Mouse (Mus musculus) olfactory bulb, adult 2 months (tissue): Measurements from ENCODE around the gene Ldha. TPM values are rescaled to one million over a fixed set of nuclear protein-coding genes. Genes with fewer than 3 reads are reported as not detected.

Source experiments
- H3K27ac ChIP-seq: fragments of 200-500 bp; 2 replicates; pipeline ENCODE4 v1.5.1; 2012; ENCODE audit warnings: low read depth, low read length; ENCODE audit not compliant: insufficient read depth
- H3K4me1 ChIP-seq: fragments of 200-500 bp; 2 replicates; pipeline ENCODE4 v1.6.1; 2012; ENCODE audit warnings: low read length; ENCODE audit not compliant: control insufficient read depth, insufficient read depth
- H3K4me3 ChIP-seq: fragments of 200-500 bp; 2 replicates; pipeline ENCODE4 v1.5.1; 2012; ENCODE audit warnings: mild to moderate bottlenecking, low read depth, low read length, moderate library complexity; ENCODE audit not compliant: insufficient read depth
- CTCF ChIP-seq: fragments of 200-500 bp; IDR thresholded peaks from 2 replicates; pipeline ENCODE4 v1.5.1; 2012; ENCODE audit warnings: low read depth, mild to moderate bottlenecking, low read length, moderate library complexity; ENCODE audit not compliant: insufficient read depth
- POLR2A ChIP-seq: fragments of 200-500 bp; IDR thresholded peaks from 2 replicates; pipeline ENCODE4 v1.6.1; 2012; ENCODE audit warnings: mild to moderate bottlenecking, low read depth, low read length, moderate library complexity; ENCODE audit not compliant: insufficient read depth
- WGBS: fragments of 180-500 bp; shearing (Covaris S2); methylation state at CpG from one replicate; pipeline ENCODE4 v1.1.7; 2018; 5-methylcytosine and 5-hydroxymethylcytosine counted together
- polyA plus RNA-seq: library from polyadenylated mRNA; stranded (reverse); fragments of >200 nt; gene quantifications from 2 replicates; pipeline ENCODE4 v1.2.4, GENCODE M21; 2012; ENCODE audit warnings: low replicate concordance; ENCODE audit not compliant: missing spikeins, insufficient read depth, insufficient read length

The Ldha gene
- polyA plus RNA-seq, 1 experiment = not detected

- no peaks in the 10 kb centered on the region for H3K4me1 ChIP-seq
- 93% methylated on average over 3 of the region's 3 CpGs for WGBS
Measured at GRCm38 (mm10) chr7:46899343-46899742, 58.1 kb downstream of the Ldha start.

More at GRCm38 (mm10) chr7:46899343-46899742, 58.1 kb downstream of the Ldha start:
- Histone ChIP-seq H3K27ac (no peak overlapping the region), H3K4me3 (no peak overlapping the region)
- TF ChIP-seq CTCF = no peak
- no peak for TF ChIP-seq POLR2A

Other genes starting within 250 kb of the Ldha start
- gene Sergef, start 201.7 kb upstream of the Ldha start, polyA plus RNA-seq = not detected in 2 replicates
- gene Tph1, start 168.9 kb upstream of the Ldha start, polyA plus RNA-seq = not detected in 2 replicates
- not detected in 2 replicates for gene Saal1, start 130.8 kb upstream of the Ldha start, polyA plus RNA-seq
- not detected in 2 replicates for gene Saa3, start 125.8 kb upstream of the Ldha start, polyA plus RNA-seq
- gene Saa4, start 108.9 kb upstream of the Ldha start, polyA plus RNA-seq = not detected in 2 replicates
- not detected in 2 replicates for gene Saa1, start 98.5 kb upstream of the Ldha start, polyA plus RNA-seq
- not detected in 2 replicates for gene Saa2, start 89.7 kb upstream of the Ldha start, polyA plus RNA-seq
- not detected in 2 replicates for gene Hps5, start 45.4 kb upstream of the Ldha start, polyA plus RNA-seq
- not detected in 2 replicates for gene Gtf2h1, start 45.4 kb upstream of the Ldha start, polyA plus RNA-seq
- gene Ldhc, start 19.7 kb downstream of the Ldha start, polyA plus RNA-seq = not detected in 2 replicates
- gene Tsg101, start 78.5 kb downstream of the Ldha start, polyA plus RNA-seq = 352 and 596 TPM in 2 replicates
- not detected in 2 replicates for gene Uevld, start 117.1 kb downstream of the Ldha start, polyA plus RNA-seq
- not detected in 2 replicates for gene Gm9999, start 142.1 kb downstream of the Ldha start, polyA plus RNA-seq
- gene Spty2d1, start 166.9 kb downstream of the Ldha start, polyA plus RNA-seq = not detected in 2 replicates
- not detected in 2 replicates for gene Tmem86a, start 209.1 kb downstream of the Ldha start, polyA plus RNA-seq